Mouse (Mus musculus) olfactory bulb, adult 2 months (tissue): ENCODE measurements around the gene Dusp1.

Source experiments
- CTCF ChIP-seq: fragments of 200-500 bp; IDR thresholded peaks from 2 replicates; pipeline ENCODE4 v1.5.1; 2012; ENCODE audit warnings: low read depth, mild to moderate bottlenecking, low read length, moderate library complexity; ENCODE audit not compliant: insufficient read depth
- POLR2A ChIP-seq: fragments of 200-500 bp; IDR thresholded peaks from 2 replicates; pipeline ENCODE4 v1.6.1; 2012; ENCODE audit warnings: mild to moderate bottlenecking, low read depth, low read length, moderate library complexity; ENCODE audit not compliant: insufficient read depth

DNA sequence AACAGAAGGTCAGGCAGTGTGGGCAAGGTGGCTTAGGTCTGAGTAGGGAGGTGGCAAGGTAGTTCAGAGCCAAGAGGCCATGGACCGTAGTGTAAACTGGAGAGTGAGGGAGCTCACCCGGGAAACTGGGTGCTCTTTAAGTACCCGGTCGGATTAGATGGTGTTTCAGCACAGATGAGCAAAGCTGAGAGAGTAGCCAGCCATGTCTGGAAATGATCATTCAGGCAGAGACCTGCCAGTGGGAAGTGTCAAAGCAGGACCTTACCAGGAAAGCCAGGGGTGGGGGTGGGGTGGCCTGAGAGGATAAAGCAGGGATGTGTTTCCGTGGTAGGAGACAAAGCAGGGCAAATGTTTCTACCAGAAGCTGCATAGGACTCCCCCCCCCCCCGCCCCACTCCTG lies 85.1 kb downstream of the Dusp1 start:
- no peak for TF ChIP-seq CTCF
- no peak for TF ChIP-seq POLR2A
